Mouse (Mus musculus) thymus, postnatal 4 days (tissue): ENCODE results near the gene Habp2.
A peak's percentile ranks its signal among the peaks of the same experiment; 100 is the strongest.

Source experiments
- DNase-seq: peaks from one replicate; pipeline ENCODE4 v3.0.0; 2021

Gene Habp2

DNA sequence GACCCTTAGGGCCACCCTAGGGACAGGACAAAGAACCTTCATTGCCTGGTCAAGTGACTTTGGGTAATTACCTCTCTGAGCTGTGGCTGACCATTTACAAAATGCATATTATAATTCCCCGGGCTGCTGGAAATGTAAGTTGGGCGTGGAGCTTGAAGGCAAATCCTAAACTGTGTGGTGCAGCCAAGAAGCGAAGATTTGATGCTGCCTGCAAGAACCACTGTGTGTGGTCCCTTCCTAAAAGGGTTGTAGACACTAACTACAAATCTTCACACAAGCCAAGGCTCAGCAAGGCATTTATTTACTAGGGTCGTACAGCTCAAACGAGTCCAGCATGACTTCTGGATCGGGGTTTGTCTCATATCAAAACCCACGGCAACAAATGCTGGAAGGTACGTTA lies 77.6 kb downstream of the Habp2 start:
- DNase-seq, result no peak

DNA sequence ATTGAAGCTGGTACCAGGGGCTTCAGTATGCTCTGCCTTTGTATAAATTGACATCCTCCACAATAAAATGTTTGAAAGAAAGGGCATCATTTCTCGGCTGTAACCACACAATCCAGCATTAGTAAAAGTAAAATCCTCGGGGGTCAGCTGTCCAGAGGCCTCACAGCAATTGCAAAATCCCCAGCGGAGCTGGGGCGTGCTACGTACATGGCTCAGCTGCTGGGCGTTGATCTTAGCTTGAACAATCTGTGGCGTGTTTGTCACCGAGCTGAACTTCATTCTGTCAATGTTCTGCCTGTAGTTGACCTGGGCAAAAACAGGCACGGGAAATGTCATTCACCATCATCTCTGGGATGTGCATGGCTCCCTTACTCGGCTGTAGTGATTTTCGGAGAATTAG lies 79.2 kb downstream of the Habp2 start:
- DNase-seq, result no peak

- DNase-seq, result no peak
These were observed 79.7 kb downstream of the Habp2 start for GRCm38 (mm10) chr19:56366625-56367024.

DNA sequence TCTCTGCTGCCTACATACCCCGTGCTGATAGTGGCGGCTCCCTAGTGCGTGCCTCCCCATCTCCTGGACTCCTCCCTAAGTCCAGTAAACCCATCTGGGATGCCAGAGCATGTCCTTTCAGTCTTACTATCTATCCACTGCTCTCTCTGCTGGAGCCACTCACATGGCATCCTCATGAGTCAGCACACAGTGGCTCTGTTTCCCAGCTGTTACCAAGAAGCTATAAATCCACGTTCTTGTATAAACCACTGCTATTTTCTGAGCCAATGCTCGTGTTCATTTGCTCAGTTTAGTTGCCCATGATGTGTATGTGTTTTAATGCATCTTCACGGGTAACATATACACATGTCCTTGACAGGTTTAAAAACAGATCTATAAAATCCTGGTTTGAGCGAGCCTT lies 80.8 kb downstream of the Habp2 start:
- DNase-seq, result no peak

DNA sequence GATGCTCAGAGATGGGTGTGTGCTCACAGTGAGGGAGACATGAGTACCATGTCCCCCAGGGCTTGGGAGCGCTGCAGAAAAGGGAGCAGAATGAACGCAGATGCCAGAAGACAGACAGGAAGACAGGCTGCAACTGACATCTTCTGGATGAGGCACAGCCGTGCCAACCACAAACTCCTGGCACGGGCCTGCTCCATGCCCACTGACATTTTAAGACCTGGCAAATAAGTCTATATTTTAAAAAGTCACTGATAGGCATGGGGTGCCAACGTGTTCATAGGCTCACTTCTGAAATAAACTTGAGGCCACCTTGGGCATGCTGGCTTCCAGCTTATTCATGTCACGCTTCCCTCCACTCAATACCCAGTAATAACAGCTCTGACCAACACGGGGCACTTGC lies 82.0 kb downstream of the Habp2 start:
- DNase-seq, result peak; percentile 54
